Mouse (Mus musculus) cerebellum, postnatal 36 days (tissue): ENCODE measurements around the gene Oca2.

Experiments
- DNase-seq, 2 experiments: peaks; one replicate each; pipeline ENCODE4 v3.0.0; 2021 to 2022; ENCODE audit warnings: mixed read lengths in 2 of 2

Gene Oca2

GRCm38 (mm10) chr7:56239543-56239942, at the start of gene Oca2:
TSS of gene Oca2 (plus strand) at chr7:56239760.
- DNase-seq: no peak

- no peak for DNase-seq
Measured at GRCm38 (mm10) chr7:56191041-56191440, 48.5 kb upstream of the Oca2 start.

GRCm38 (mm10) chr7:56191661-56192060, 47.9 kb upstream of the Oca2 start:
- DNase-seq: no peak

- DNase-seq: no peak
Measured at GRCm38 (mm10) chr7:56201483-56202218, 37.9 kb upstream of the Oca2 start.

GRCm38 (mm10) chr7:56202843-56203242, 36.7 kb upstream of the Oca2 start:
- no peak for DNase-seq

- DNase-seq: no peak
Measured at GRCm38 (mm10) chr7:56203286-56203685, 36.3 kb upstream of the Oca2 start.

DNA sequence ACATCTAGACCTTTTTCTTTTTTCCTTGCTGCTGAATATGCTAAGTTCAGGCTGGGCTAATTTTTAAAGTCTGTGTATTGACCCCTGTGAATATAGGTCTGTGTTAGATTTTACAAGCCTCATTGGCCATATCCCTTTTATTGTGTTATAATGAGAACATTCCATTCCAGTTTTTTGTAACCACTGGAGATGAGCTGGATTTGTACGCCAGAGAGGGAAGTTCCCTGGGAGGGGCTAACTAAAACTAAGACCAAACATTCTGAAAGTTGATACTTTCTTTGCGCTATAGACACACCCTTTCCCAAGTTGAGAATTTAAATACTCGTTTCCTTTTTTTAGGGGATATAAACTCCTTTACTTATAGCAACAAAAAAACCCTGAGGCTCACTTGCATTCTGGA, 34.7 kb upstream of the Oca2 start:
- no peak for DNase-seq

GRCm38 (mm10) chr7:56220811-56221210, 18.7 kb upstream of the Oca2 start:
- no peak for DNase-seq

DNA sequence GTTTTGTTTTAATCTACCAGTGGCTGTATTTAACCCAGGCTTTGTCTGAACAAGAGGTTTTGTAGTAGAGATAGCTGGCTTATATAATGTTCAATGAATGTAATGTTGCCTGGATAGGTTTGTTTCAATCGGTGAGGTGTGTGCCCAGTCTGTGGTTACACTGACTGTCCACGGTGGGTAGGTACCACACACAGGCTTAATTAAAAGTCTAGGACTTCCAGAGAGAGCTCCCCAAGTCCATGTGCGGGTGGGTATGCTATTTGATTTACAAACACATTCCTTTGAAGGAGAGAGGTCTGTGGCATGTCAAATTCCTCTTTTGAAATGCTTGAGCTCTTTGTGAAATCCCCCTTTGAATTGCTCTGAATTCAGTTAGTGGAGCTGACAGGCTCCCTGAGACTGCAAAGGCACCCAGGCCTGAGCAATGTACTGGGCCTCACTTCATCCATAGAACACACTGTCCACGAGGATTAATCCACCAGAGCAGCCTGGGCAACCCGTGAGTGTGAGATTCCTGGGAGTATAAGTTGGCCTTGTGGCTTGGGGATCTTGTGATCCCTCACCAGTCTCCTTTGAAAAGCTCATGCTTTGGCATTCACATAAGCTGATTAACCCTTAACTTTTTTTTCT, 3.7 kb upstream of the Oca2 start:
- DNase-seq: no peak

- DNase-seq: no peak
Measured at GRCm38 (mm10) chr7:56236617-56237016, 2.9 kb upstream of the Oca2 start.

GRCm38 (mm10) chr7:56254568-56254967, 15.0 kb downstream of the Oca2 start:
- DNase-seq: no peak

- DNase-seq: no peak
Measured at GRCm38 (mm10) chr7:56257875-56258441, 18.4 kb downstream of the Oca2 start.

- no peak for DNase-seq
Measured at GRCm38 (mm10) chr7:56277506-56277905, 37.9 kb downstream of the Oca2 start.

- DNase-seq: peak; percentile 43 to 67
Measured at GRCm38 (mm10) chr7:56291468-56292115, 52.0 kb downstream of the Oca2 start.

GRCm38 (mm10) chr7:56304408-56304807, 64.8 kb downstream of the Oca2 start:
- no peak for DNase-seq

DNA sequence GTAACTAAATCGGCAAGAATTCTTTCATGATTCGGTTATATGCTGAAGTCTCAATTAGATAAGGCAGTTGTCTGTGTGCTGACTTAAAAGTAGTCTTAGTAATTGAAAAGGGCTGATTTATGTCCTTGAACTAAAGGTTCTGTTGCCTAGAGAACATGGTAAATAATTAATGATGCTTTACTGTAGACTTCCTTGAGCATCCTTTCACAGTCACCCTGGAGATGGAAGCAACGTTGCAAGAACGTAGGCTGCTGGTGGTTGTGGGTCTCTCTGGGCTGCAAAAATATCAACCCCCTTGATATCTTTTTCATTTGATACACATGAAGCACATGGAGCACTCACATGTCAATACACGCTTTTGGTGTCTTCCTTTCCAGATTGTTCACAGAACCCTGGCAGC, 74.8 kb downstream of the Oca2 start:
- DNase-seq: no peak

DNA sequence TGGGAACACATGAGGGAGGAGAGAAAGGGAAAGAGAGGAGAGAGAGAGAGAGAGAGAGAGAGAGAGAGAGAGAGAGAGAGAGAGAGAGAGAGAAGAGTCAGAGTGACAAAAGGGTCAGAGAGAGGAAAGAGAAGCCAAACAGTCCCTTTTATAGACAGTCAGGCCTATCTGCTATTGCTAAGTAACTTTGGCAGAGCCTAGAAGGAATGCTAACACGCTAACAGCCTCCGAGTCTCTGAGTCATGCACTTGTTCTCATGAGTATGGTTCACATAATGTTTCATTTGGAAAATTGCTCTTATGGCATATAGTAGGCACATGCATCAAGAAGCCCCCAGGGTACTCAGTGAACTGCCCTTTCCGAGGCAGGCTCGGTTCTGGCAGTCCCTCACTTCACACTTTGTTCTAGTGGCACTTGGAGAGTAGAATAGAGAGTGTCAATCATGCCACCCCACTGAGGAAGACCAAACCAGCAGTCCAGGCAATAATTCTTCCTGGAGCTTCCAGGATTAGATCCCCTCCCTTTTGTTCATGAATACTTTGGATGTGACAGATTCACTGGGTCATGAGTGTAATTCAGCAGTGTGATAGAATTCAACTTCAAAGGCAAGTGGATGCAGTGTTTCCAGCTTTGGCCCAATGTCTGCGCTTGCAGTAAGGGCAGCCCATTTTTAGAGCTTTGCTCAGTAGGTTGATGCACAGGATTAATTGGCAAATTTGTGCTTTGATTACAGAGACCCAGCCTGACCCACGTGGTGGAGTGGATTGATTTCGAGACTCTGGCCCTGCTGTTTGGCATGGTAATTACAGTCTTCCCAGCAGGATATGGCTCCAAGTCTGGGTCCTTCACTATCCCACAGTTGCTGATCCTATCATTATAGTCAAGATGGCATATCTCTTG, 76.3 kb downstream of the Oca2 start:
- DNase-seq: no peak

DNA sequence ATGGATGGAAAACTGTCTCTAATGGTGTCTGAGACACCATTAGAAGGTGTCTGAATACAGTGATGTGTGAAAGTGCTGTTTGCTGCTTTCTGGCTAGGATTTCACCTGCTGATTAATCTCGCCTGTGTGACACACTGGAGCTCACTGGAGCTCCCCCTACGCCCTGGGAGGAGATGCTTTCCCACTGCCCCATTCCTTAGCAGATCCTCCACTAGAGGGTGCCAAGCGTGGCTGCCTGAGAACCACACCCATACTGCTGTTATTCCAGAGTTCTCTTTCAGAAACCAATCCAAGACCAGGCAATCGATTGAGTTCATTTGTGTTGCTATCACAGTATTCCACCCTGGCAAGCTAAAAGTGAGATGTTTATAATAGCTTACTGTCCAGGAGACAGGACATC, 88.2 kb downstream of the Oca2 start:
- DNase-seq: no peak

DNA sequence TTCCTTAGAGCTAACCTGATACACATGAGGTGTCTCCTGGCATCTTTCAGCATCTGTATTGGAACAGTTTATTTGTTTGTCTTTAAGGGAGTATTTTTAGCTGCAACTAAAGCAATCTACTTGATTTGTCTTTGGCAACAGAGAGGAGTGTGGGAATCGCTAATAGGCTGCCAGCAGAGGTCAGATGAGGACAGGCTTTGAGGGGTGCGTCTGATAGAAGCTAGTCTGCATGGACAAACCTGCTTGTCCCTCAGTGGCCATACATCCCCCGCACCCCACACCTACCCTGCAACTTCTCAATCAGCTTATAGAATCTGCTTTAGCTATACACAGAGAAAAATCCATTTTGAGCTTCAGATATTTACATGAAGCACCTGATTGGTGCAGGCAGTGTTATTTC, 109.0 kb downstream of the Oca2 start:
- DNase-seq: peak in 1 of 2 experiments; percentile 7

- DNase-seq: no peak
Measured at GRCm38 (mm10) chr7:56356658-56357342, 117.2 kb downstream of the Oca2 start.

- peak; percentile 10 to 19 for DNase-seq
Measured at GRCm38 (mm10) chr7:56381750-56382421, 142.3 kb downstream of the Oca2 start.
